Mouse (Mus musculus) forebrain, embryonic 11.5 days (tissue): ENCODE results near the gene Acp7. TPM values are rescaled to one million over a fixed set of nuclear protein-coding genes. Genes with fewer than 3 reads are reported as not detected.

Experiments used
- ATAC-seq: fragments of 200-750 bp; cut with Nextera tagmentation; replicated peaks from 2 replicates; pipeline ENCODE4 v1.8.0; 2017; ENCODE audit warnings: moderate TSS enrichment; ENCODE audit not compliant: low FRiP score
- DNase-seq: peaks from one replicate; pipeline ENCODE4 v3.0.0-alpha.2; 2017; ENCODE audit warnings: low spot score
- H3K27ac ChIP-seq: fragments of 300-500 bp; sonication (generic); 2 replicates; pipeline ENCODE4 v1.5.1; 2014; ENCODE audit warnings: low read depth, low read length
- H3K27me3 ChIP-seq: fragments of 300-500 bp; sonication (generic); 2 replicates; pipeline ENCODE4 v1.6.1; 2014; ENCODE audit warnings: mild to moderate bottlenecking, low read length, mixed read lengths; ENCODE audit not compliant: control insufficient read depth, insufficient read depth
- H3K36me3 ChIP-seq: fragments of 300-500 bp; sonication (generic); 2 replicates; pipeline ENCODE4 v1.6.1; 2014; ENCODE audit warnings: mild to moderate bottlenecking, low read length, moderate library complexity, mixed read lengths; ENCODE audit not compliant: control insufficient read depth, insufficient read depth
- H3K4me1 ChIP-seq: fragments of 300-500 bp; sonication (generic); replicated peaks from 2 replicates; pipeline ENCODE4 v1.6.1; 2014; ENCODE audit warnings: low read length, mixed read lengths; ENCODE audit not compliant: control insufficient read depth, insufficient read depth
- H3K4me2 ChIP-seq: fragments of 300-500 bp; sonication (generic); 2 replicates; pipeline ENCODE4 v1.6.1; 2014; ENCODE audit warnings: low read depth, mild to moderate bottlenecking, low read length, moderate library complexity, mixed read lengths; ENCODE audit not compliant: severe bottlenecking
- H3K4me3 ChIP-seq: fragments of 300-500 bp; sonication (generic); 2 replicates; pipeline ENCODE4 v1.5.1; 2014; ENCODE audit warnings: low read depth, low read length
- H3K9ac ChIP-seq: fragments of 300-500 bp; sonication (generic); 2 replicates; pipeline ENCODE4 v1.6.1; 2014; ENCODE audit warnings: low read length
- H3K9me3 ChIP-seq: fragments of 300-500 bp; sonication (generic); 2 replicates; pipeline ENCODE4 v1.6.1; 2016; ENCODE audit warnings: low read length, mixed read lengths; ENCODE audit not compliant: control insufficient read depth
- WGBS: fragments of 180-500 bp; shearing (Covaris S2); extraction: QIAGEN DNeasy Blood & Tissue Kit; methylation state at CpG from one replicate; pipeline ENCODE4 v1.1.7; 2014; 5-methylcytosine and 5-hydroxymethylcytosine counted together
- polyA plus RNA-seq: library from polyadenylated mRNA; unstranded; fragments of >200 nt; fragmentation: Nextera tagmentation; extraction: Ambion mirVana; gene quantifications from 2 replicates; pipeline ENCODE4 v1.2.1, GENCODE M21; 2014

The Acp7 gene
- polyA plus RNA-seq, 1 experiment from 2014 or later = not detected

GRCm38 (mm10) chr7:28586663-28587411 is 44.3 kb downstream of the Acp7 start:
- Histone ChIP-seq H3K4me2 (no peak overlapping the region), H3K27me3 (no peaks in the 10 kb centered on the region), H3K4me3 (no peak overlapping the region), H3K4me1 (0 out of 2 replicates have a peak, but pooled peaks cover 5% of the 10 kb centered on the region), H3K9me3 (no peaks in the 10 kb centered on the region), H3K36me3 (no peaks in the 10 kb centered on the region), H3K27ac (no peak overlapping the region), H3K9ac (no peak overlapping the region)
- WGBS = 71% methylated on average over 6 of the region's 6 CpGs
- DNase-seq (no peak), ATAC-seq (no peak)

- no peak overlapping the region for H3K4me2 ChIP-seq
- WGBS = 87% methylated on average over 6 of the region's 6 CpGs
- no peak overlapping the region for H3K27ac ChIP-seq
- no peak for ATAC-seq
- H3K9ac ChIP-seq = no peak overlapping the region
- no peak overlapping the region for H3K4me3 ChIP-seq
- H3K27me3 ChIP-seq = no peaks in the 10 kb centered on the region
- DNase-seq = no peak
- no peaks in the 10 kb centered on the region for H3K36me3 ChIP-seq
- no peaks in the 10 kb centered on the region for H3K9me3 ChIP-seq
- 0 out of 2 replicates have a peak, but pooled peaks cover 5% of the 10 kb centered on the region for H3K4me1 ChIP-seq
Measured at GRCm38 (mm10) chr7:28585001-28585400, 46.1 kb downstream of the Acp7 start.

DNA sequence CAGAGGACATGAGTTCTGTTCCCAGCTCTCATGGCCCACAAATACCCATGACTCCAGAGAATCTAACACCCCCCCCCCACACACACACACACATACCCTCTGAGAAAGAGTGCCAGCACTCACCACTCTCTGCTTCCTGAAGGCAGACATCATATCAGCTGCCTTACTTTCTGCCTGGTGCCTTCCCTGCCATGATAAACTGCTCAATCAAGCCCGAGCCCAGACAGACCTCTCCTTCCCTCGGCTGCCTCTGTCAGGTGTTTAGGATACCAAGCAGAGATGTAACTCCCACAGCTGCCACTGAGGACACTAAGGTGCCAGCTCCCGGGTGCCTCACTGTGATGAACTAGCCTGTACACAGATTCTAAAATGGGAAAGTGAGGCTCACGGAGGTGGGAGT is 46.7 kb downstream of the Acp7 start:
- no peak overlapping the region for H3K27ac ChIP-seq
- no peak for DNase-seq
- no peaks in the 10 kb centered on the region for H3K9me3 ChIP-seq
- no peak overlapping the region for H3K4me3 ChIP-seq
- H3K36me3 ChIP-seq = no peaks in the 10 kb centered on the region
- 91% methylated on average over 4 of the region's 4 CpGs for WGBS
- H3K4me1 ChIP-seq = peaks cover 5% of the 10 kb centered on the region; the same call in 1 of the 2 replicates
- no peak overlapping the region for H3K9ac ChIP-seq
- no peak for ATAC-seq
- no peaks in the 10 kb centered on the region for H3K27me3 ChIP-seq
- no peak overlapping the region for H3K4me2 ChIP-seq

GRCm38 (mm10) chr7:28583570-28584344 is 47.4 kb downstream of the Acp7 start:
- no peak for DNase-seq
- H3K9ac ChIP-seq = no peak overlapping the region
- H3K4me3 ChIP-seq = no peak overlapping the region
- ATAC-seq = no peak
- H3K36me3 ChIP-seq = no peaks in the 10 kb centered on the region
- WGBS = 80% methylated on average over 8 of the region's 8 CpGs
- H3K9me3 ChIP-seq = no peaks in the 10 kb centered on the region
- peaks cover 5% of the 10 kb centered on the region; the same call in 1 of the 2 replicates for H3K4me1 ChIP-seq
- H3K4me2 ChIP-seq = no peak overlapping the region
- H3K27ac ChIP-seq = no peak overlapping the region
- no peaks in the 10 kb centered on the region for H3K27me3 ChIP-seq

- Histone ChIP-seq H3K4me1 (peaks cover 5% of the 10 kb centered on the region; the same call in 1 of the 2 replicates), H3K4me3 (no peak overlapping the region), H3K27ac (no peak overlapping the region), H3K9me3 (no peaks in the 10 kb centered on the region), H3K36me3 (no peaks in the 10 kb centered on the region), H3K4me2 (no peak overlapping the region), H3K9ac (no peak overlapping the region), H3K27me3 (no peaks in the 10 kb centered on the region)
- WGBS = 95% methylated on average over 11 of the region's 11 CpGs
- DNase-seq = no peak
- ATAC-seq = no peak
Measured at GRCm38 (mm10) chr7:28582841-28583240, 48.3 kb downstream of the Acp7 start.

GRCm38 (mm10) chr7:28581721-28582120 is 49.4 kb downstream of the Acp7 start:
- no peaks in the 10 kb centered on the region for H3K27me3 ChIP-seq
- no peak overlapping the region for H3K9ac ChIP-seq
- H3K27ac ChIP-seq = no peak overlapping the region
- H3K36me3 ChIP-seq = no peaks in the 10 kb centered on the region
- H3K9me3 ChIP-seq = no peaks in the 10 kb centered on the region
- DNase-seq = no peak
- 87% methylated on average over 4 of the region's 4 CpGs for WGBS
- no peak overlapping the region for H3K4me2 ChIP-seq
- H3K4me1 ChIP-seq = peaks cover 3% of the 10 kb centered on the region; the same call in 1 of the 2 replicates
- no peak overlapping the region for H3K4me3 ChIP-seq
- no peak for ATAC-seq

GRCm38 (mm10) chr7:28579826-28580225 is 51.3 kb downstream of the Acp7 start:
- Histone ChIP-seq H3K4me1 (peaks cover 2% of the 10 kb centered on the region; the same call in 1 of the 2 replicates), H3K36me3 (no peaks in the 10 kb centered on the region), H3K4me2 (no peak overlapping the region), H3K27ac (no peak overlapping the region), H3K27me3 (no peaks in the 10 kb centered on the region), H3K9ac (no peak overlapping the region), H3K9me3 (no peaks in the 10 kb centered on the region), H3K4me3 (no peak overlapping the region)
- no peak for ATAC-seq
- 78% methylated on average over 5 of the region's 5 CpGs for WGBS
- no peak for DNase-seq

DNA sequence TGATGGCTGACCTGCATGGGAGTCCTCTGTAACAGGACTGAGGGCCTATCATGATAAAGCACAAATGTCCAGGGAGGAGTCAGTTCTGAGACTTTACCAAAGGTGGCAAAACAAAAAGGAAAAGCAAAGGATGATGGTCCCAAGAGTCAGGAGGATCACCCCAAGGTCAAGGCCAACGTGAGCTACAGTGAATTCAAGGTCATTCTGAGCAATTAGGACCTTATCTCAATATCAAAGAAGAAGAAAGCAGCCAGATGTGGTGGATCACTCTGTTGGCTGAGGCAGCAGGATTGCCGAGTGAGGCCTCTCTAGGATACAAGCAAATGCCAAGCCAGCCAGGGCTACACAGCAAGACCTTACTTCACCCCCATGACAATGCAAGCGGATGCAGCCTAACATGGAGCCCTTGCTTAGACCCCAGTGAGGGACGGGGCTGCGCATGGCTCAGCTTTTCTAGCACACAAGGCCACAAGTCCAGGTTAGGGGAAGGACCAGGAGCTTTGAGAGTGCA is 52.5 kb downstream of the Acp7 start:
- H3K4me1 ChIP-seq = peaks cover 2% of the 10 kb centered on the region; the same call in 1 of the 2 replicates
- no peak for ATAC-seq
- no peaks in the 10 kb centered on the region for H3K36me3 ChIP-seq
- no peaks in the 10 kb centered on the region for H3K27me3 ChIP-seq
- no peaks in the 10 kb centered on the region for H3K9me3 ChIP-seq
- no peak overlapping the region for H3K27ac ChIP-seq
- H3K9ac ChIP-seq = no peak overlapping the region
- H3K4me2 ChIP-seq = no peak overlapping the region
- 80% methylated on average over 5 of the region's 5 CpGs for WGBS
- DNase-seq = no peak
- no peak overlapping the region for H3K4me3 ChIP-seq
